Mouse (Mus musculus): ENCODE data around the gene Ms4a4d. TPM values are rescaled to one million over a fixed set of nuclear protein-coding genes. Genes with fewer than 3 reads are reported as not detected.
A peak's percentile ranks its signal among the peaks of the same experiment; 100 is the strongest.
"Not testable (repeated sequence)": the region's sequence is repeated elsewhere in the genome, so short reads cannot be mapped to it uniquely, and the experiment has no call there.

The Ms4a4d gene
- 1 to 10 TPM; 1.5 TPM for total RNA-seq (2021)

- intact Hi-C loops (cut with DNase I), result no loop called here
- peak; percentile 54 to 57 for DNase-seq
Observed at GRCm38 (mm10) chr19:11536593-11536992, at the start of gene Ms4a4d. Gene Ms4a4d (plus strand): TSS chr19:11536801.

GRCm38 (mm10) chr19:11491406-11492189, 45.0 kb upstream of the Ms4a4d start:
- intact Hi-C loops (cut with DNase I), result no loop called here
- no peak for DNase-seq

GRCm38 (mm10) chr19:11492671-11493070, 43.9 kb upstream of the Ms4a4d start:
- intact Hi-C loops (cut with DNase I), result no loop called here
- no peak for DNase-seq

- no peak for DNase-seq
- intact Hi-C loops (cut with DNase I), result no loop called here
Observed at GRCm38 (mm10) chr19:11494519-11494918, 42.1 kb upstream of the Ms4a4d start.

GRCm38 (mm10) chr19:11496361-11496760, 40.2 kb upstream of the Ms4a4d start:
- intact Hi-C loops (cut with DNase I), result no loop called here
- no peak for DNase-seq

GRCm38 (mm10) chr19:11497300-11497699, 39.3 kb upstream of the Ms4a4d start:
- DNase-seq; intact Hi-C loops (cut with DNase I): not testable (repeated sequence)

GRCm38 (mm10) chr19:11500796-11501195, 35.8 kb upstream of the Ms4a4d start:
- DNase-seq, result no peak
- intact Hi-C loops (cut with DNase I), result loop anchor here (1.0 kb wide), 1 partner anchor 49 kb away; no protein-coding TSS in a partner anchor

GRCm38 (mm10) chr19:11501326-11501725, 35.3 kb upstream of the Ms4a4d start:
- intact Hi-C loops (cut with DNase I), result no loop called here
- no peak for DNase-seq

GRCm38 (mm10) chr19:11504857-11505256, 31.7 kb upstream of the Ms4a4d start:
- intact Hi-C loops (cut with DNase I), result no loop called here
- no peak for DNase-seq

- intact Hi-C loops (cut with DNase I), result no loop called here
Observed at GRCm38 (mm10) chr19:11513458-11513857, 23.1 kb upstream of the Ms4a4d start.

GRCm38 (mm10) chr19:11516246-11516645, 20.4 kb upstream of the Ms4a4d start, which contains the start of gene Ms4a6b:
Gene Ms4a6b (plus strand): TSS chr19:11516512.
- intact Hi-C loops (cut with DNase I), result no loop called here
- no peak for DNase-seq

More at GRCm38 (mm10) chr19:11513458-11513857, 23.1 kb upstream of the Ms4a4d start:
- DNase-seq, result no peak

GRCm38 (mm10) chr19:11516845-11517244, 19.8 kb upstream of the Ms4a4d start:
- no peak for DNase-seq
- intact Hi-C loops (cut with DNase I), result no loop called here

GRCm38 (mm10) chr19:11517373-11517772, 19.2 kb upstream of the Ms4a4d start:
- intact Hi-C loops (cut with DNase I), result not testable (repeated sequence)
- peak in 1 of 2 experiments; percentile 25 for DNase-seq

- DNase-seq; intact Hi-C loops (cut with DNase I): not testable (repeated sequence)
Observed at GRCm38 (mm10) chr19:11518356-11518755, 18.2 kb upstream of the Ms4a4d start.

- no peak for DNase-seq
- intact Hi-C loops (cut with DNase I), result no loop called here
Observed at GRCm38 (mm10) chr19:11520146-11520545, 16.5 kb upstream of the Ms4a4d start.

- no peak for DNase-seq
- intact Hi-C loops (cut with DNase I), result no loop called here
Observed at GRCm38 (mm10) chr19:11533421-11533820, 3.2 kb upstream of the Ms4a4d start.

- intact Hi-C loops (cut with DNase I), result no loop called here
- peak; percentile 63 to 69 for DNase-seq
Observed at GRCm38 (mm10) chr19:11533888-11534445, 2.6 kb upstream of the Ms4a4d start.

GRCm38 (mm10) chr19:11537336-11537735, 735 bp downstream of the Ms4a4d start:
- intact Hi-C loops (cut with DNase I), result no loop called here
- peak; percentile 9 to 38 for DNase-seq

GRCm38 (mm10) chr19:11540166-11540821, 3.7 kb downstream of the Ms4a4d start:
- intact Hi-C loops (cut with DNase I); DNase-seq: not testable (repeated sequence)

- intact Hi-C loops (cut with DNase I); DNase-seq: not testable (repeated sequence)
Observed at GRCm38 (mm10) chr19:11544383-11544782, 7.8 kb downstream of the Ms4a4d start.

GRCm38 (mm10) chr19:11547911-11548310, 11.3 kb downstream of the Ms4a4d start:
- no peak for DNase-seq
- intact Hi-C loops (cut with DNase I), result no loop called here
